Mouse (Mus musculus) stomach, postnatal 0 days (tissue): Measurements from ENCODE around the gene Klk7. TPM values are rescaled to one million over a fixed set of nuclear protein-coding genes. Genes with fewer than 3 reads are reported as not detected.
A peak's percentile ranks its signal among the peaks of the same experiment; 100 is the strongest.

Source experiments
- ATAC-seq: fragments of 200-750 bp; cut with Nextera tagmentation; 2 replicates; pipeline ENCODE4 v1.8.0; 2017; ENCODE audit not compliant: low FRiP score, low TSS enrichment
- DNase-seq: peaks from one replicate; pipeline ENCODE4 v3.0.0-alpha.2; 2016; ENCODE audit warnings: low spot score
- H3K27ac ChIP-seq: fragments of 300-500 bp; sonication (generic); replicated peaks from 2 replicates; pipeline ENCODE4 v1.5.1; 2014; ENCODE audit warnings: mild to moderate bottlenecking, control low read depth
- H3K27me3 ChIP-seq: fragments of 300-500 bp; sonication (generic); 2 replicates; pipeline ENCODE4 v1.6.1; 2014; ENCODE audit warnings: low read length; ENCODE audit not compliant: control insufficient read depth, insufficient read depth
- H3K36me3 ChIP-seq: fragments of 300-500 bp; sonication (generic); 2 replicates; pipeline ENCODE4 v1.6.1; 2014; ENCODE audit warnings: low read length, mixed read lengths; ENCODE audit not compliant: control insufficient read depth, insufficient read depth
- H3K4me1 ChIP-seq: fragments of 300-500 bp; sonication (generic); replicated peaks from 2 replicates; pipeline ENCODE4 v1.6.1; 2014; ENCODE audit warnings: antibody characterized with exemption; ENCODE audit not compliant: control insufficient read depth, insufficient read depth
- H3K4me2 ChIP-seq: fragments of 300-500 bp; sonication (generic); replicated peaks from 2 replicates; pipeline ENCODE4 v1.6.1; 2014; ENCODE audit warnings: low read depth, mild to moderate bottlenecking, control low read depth, moderate library complexity
- H3K4me3 ChIP-seq: fragments of 300-500 bp; sonication (generic); 2 replicates; pipeline ENCODE4 v1.5.1; 2014; ENCODE audit warnings: low read depth, low read length, control low read depth
- H3K9ac ChIP-seq: fragments of 300-500 bp; sonication (generic); 2 replicates; pipeline ENCODE4 v1.6.1; 2014; ENCODE audit warnings: mild to moderate bottlenecking, low read length, control low read depth, mixed read lengths
- H3K9me3 ChIP-seq: fragments of 300-500 bp; sonication (generic); 2 replicates; pipeline ENCODE4 v1.6.1; 2016; ENCODE audit warnings: low read length; ENCODE audit not compliant: control insufficient read depth
- CTCF ChIP-seq: IDR thresholded peaks from 2 replicates; pipeline ENCODE4 v1.5.1; 2016; ENCODE audit warnings: antibody characterized with exemption, low read depth, mild to moderate bottlenecking, moderate library complexity
- EP300 ChIP-seq: optimal IDR thresholded peaks from 2 replicates; pipeline ENCODE3; 2016; ENCODE audit warnings: antibody characterized with exemption
- WGBS: fragments of 180-500 bp; shearing (Covaris S2); extraction: QIAGEN DNeasy Blood & Tissue Kit; methylation state at CpG from one replicate; pipeline ENCODE4 v1.1.7; 2014; 5-methylcytosine and 5-hydroxymethylcytosine counted together
- polyA plus RNA-seq: library from polyadenylated mRNA; unstranded; fragments of >200 nt; fragmentation: Nextera tagmentation; extraction: Ambion mirVana; gene quantifications from 2 replicates; pipeline ENCODE4 v1.2.1, GENCODE M21; 2015

Klk7 gene
- polyA plus RNA-seq, 1 experiment from 2014 or later = 56.8 TPM

GRCm38 (mm10) chr7:43785286-43785685, 25.8 kb upstream of the Klk7 start:
- TF ChIP-seq CTCF = peak; percentile 61
- TF ChIP-seq EP300 = no peak
- Histone ChIP-seq H3K4me3 (no peak overlapping the region), H3K27me3 (no peaks in the 10 kb centered on the region; the same call in 1 of the 2 replicates), H3K9ac (no peak overlapping the region), H3K9me3 (no peaks in the 10 kb centered on the region), H3K27ac (no peak overlapping the region), H3K4me1 (peaks cover 3% of the 10 kb centered on the region; the same call in 1 of the 2 replicates), H3K4me2 (no peak overlapping the region), H3K36me3 (no peaks in the 10 kb centered on the region)
- WGBS = 78% methylated on average over 1 of the region's 1 CpGs
- peak; percentile 41 for DNase-seq
- peak; percentile 42 for ATAC-seq

GRCm38 (mm10) chr7:43788096-43788495, 23.0 kb upstream of the Klk7 start:
- Histone ChIP-seq H3K36me3 (no peaks in the 10 kb centered on the region), H3K27me3 (no peaks in the 10 kb centered on the region; the same call in 1 of the 2 replicates), H3K4me2 (no peak overlapping the region), H3K27ac (no peak overlapping the region), H3K4me1 (no peaks in the 10 kb centered on the region), H3K9me3 (no peaks in the 10 kb centered on the region), H3K9ac (no peak overlapping the region), H3K4me3 (no peak overlapping the region)
- TF ChIP-seq CTCF (no peak), EP300 (no peak)
- DNase-seq = no peak
- ATAC-seq = no peak
- 56% methylated on average over 3 of the region's 3 CpGs for WGBS

- H3K4me2 ChIP-seq = no peak overlapping the region
- no peaks in the 10 kb centered on the region for H3K4me1 ChIP-seq
- no peak overlapping the region for H3K4me3 ChIP-seq
- no peaks in the 10 kb centered on the region for H3K36me3 ChIP-seq
- DNase-seq (no peak), ATAC-seq (no peak)
- no peak overlapping the region for H3K9ac ChIP-seq
- 58% methylated on average over 2 of the region's 2 CpGs for WGBS
- peak; percentile 57 for TF ChIP-seq CTCF
- TF ChIP-seq EP300 = no peak
- H3K9me3 ChIP-seq = no peaks in the 10 kb centered on the region
- no peaks in the 10 kb centered on the region for H3K27me3 ChIP-seq
- no peak overlapping the region for H3K27ac ChIP-seq
These were observed 21.8 kb upstream of the Klk7 start for GRCm38 (mm10) chr7:43789295-43789694.

GRCm38 (mm10) chr7:43791591-43791990, 19.5 kb upstream of the Klk7 start, which contains the start of gene Klk9:
Klk9 (plus strand) TSS chr7:43791891.
- no peak for DNase-seq
- WGBS = 64% methylated on average over 7 of the region's 7 CpGs
- Histone ChIP-seq H3K27ac (peak within 1 kb of the TSS; percentile 56), H3K4me1 (peaks cover 2% of the 10 kb centered on the region; the same call in 1 of the 2 replicates), H3K27me3 (no peaks in the 10 kb centered on the region), H3K36me3 (no peaks in the 10 kb centered on the region), H3K9ac (no peak within 1 kb of the TSS), H3K9me3 (no peaks in the 10 kb centered on the region), H3K4me2 (no peak within 1 kb of the TSS), H3K4me3 (no peak within 1 kb of the TSS)
- TF ChIP-seq CTCF (no peak), EP300 (no peak)
- ATAC-seq = no peak

GRCm38 (mm10) chr7:43796355-43796754, 14.7 kb upstream of the Klk7 start:
- Histone ChIP-seq H3K27ac (peak overlapping the region; percentile 35; the same call in 1 of the 2 replicates), H3K4me3 (peak overlapping the region; percentile 49), H3K4me2 (peak overlapping the region; percentile 83), H3K9ac (peak overlapping the region; percentile 57), H3K9me3 (no peaks in the 10 kb centered on the region), H3K36me3 (no peaks in the 10 kb centered on the region), H3K27me3 (no peaks in the 10 kb centered on the region), H3K4me1 (peaks cover 3% of the 10 kb centered on the region; the same call in 1 of the 2 replicates)
- ATAC-seq = no peak
- 5% methylated on average over 8 of the region's 8 CpGs for WGBS
- no peak for DNase-seq
- TF ChIP-seq CTCF (no peak), EP300 (no peak)

- peak; percentile 54 for DNase-seq
These were observed 13.7 kb upstream of the Klk7 start, which contains the start of gene Klk8 for GRCm38 (mm10) chr7:43797333-43797769. Klk8 (plus strand) TSS chr7:43797577.

More at GRCm38 (mm10) chr7:43797333-43797769, 13.7 kb upstream of the Klk7 start, which contains the start of gene Klk8:
- under 1% methylated on average over 28 of the region's 28 CpGs for WGBS
- no peak for TF ChIP-seq CTCF
- no peak for TF ChIP-seq EP300
- Histone ChIP-seq H3K27ac (peak within 1 kb of the TSS; percentile 35; the same call in 1 of the 2 replicates), H3K27me3 (no peaks in the 10 kb centered on the region), H3K4me1 (peaks cover 3% of the 10 kb centered on the region; the same call in 1 of the 2 replicates), H3K4me3 (peak within 1 kb of the TSS; percentile 49), H3K36me3 (no peaks in the 10 kb centered on the region), H3K9me3 (no peaks in the 10 kb centered on the region), H3K9ac (peak within 1 kb of the TSS; percentile 57), H3K4me2 (peak within 1 kb of the TSS; percentile 83)
- 0 out of 2 replicates have a peak, but pooled peaks have one; percentile 37 for ATAC-seq
